Mouse (Mus musculus) testis, adult 2 months (tissue): ENCODE data around the gene Hsd3b1.

Experiments
- CTCF ChIP-seq: fragments of 200-500 bp; IDR thresholded peaks from 2 replicates; pipeline ENCODE4 v1.5.1; 2012; ENCODE audit warnings: low read depth, mild to moderate bottlenecking, inconsistent platforms, low read length, moderate library complexity; ENCODE audit not compliant: control insufficient read depth, insufficient read depth, insufficient replicate concordance
- POLR2A ChIP-seq: fragments of 200-500 bp; IDR thresholded peaks from 2 replicates; pipeline ENCODE4 v1.6.1; 2012; ENCODE audit warnings: low read depth, mild to moderate bottlenecking, inconsistent platforms, low read length, moderate library complexity; ENCODE audit not compliant: control insufficient read depth

DNA sequence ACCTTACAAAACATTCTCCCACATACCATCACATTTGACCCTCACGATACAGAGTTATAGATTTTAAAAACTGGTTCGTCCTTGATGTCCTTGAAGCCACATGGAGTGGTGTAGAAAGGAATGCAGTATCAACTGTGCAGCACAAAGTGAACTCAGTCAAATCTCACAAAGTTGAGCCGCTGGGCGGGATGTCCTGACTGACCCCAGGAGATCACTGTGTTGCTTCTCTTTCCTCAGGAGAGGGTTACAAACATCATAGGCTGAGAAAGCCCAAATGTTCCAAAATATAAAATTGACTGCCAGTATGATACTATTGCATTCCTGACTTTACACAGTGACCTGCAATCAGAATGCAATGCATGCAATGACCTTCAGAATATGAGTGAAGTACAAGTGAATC, 30.8 kb upstream of the Hsd3b1 start:
- TF ChIP-seq CTCF = no peak
- TF ChIP-seq POLR2A = no peak
